Mouse (Mus musculus): ENCODE results near the gene Gm14459. TPM values are rescaled to one million over a fixed set of nuclear protein-coding genes. Genes with fewer than 3 reads are reported as not detected.
"Not testable (repeated sequence)": the region's sequence is repeated elsewhere in the genome, so short reads cannot be mapped to it uniquely, and the experiment has no call there.

Gm14459 gene
- not detected in 2 replicates for polyA plus RNA-seq (2014; fragmentation: Nextera tagmentation; extraction: Ambion mirVana)

- H3K9ac ChIP-seq = no peak within 1 kb of the TSS
- no peak within 1 kb of the TSS for H3K4me2 ChIP-seq (replicated peaks)
- no peak within 1 kb of the TSS for H3K4me3 ChIP-seq (replicated peaks; ENCODE audit: low read length)
- H3K27ac ChIP-seq = no peak within 1 kb of the TSS
- no peaks in the 10 kb centered on the region for H3K27me3 ChIP-seq (ENCODE audit: control insufficient read depth, insufficient read depth, low read length)
- H3K4me1 ChIP-seq (replicated peaks; ENCODE audit: control insufficient read depth, insufficient read depth, low read length) = no peaks in the 10 kb centered on the region
- DNase-seq (ENCODE audit: low spot score) = no peak
- ATAC-seq (ENCODE audit: low FRiP score) = no peak
- WGBS = 89% methylated on average over 2 of the region's 2 CpGs
- no peaks in the 10 kb centered on the region for H3K36me3 ChIP-seq (replicated peaks; ENCODE audit: control insufficient read depth, insufficient read depth)
- H3K9me3 ChIP-seq (ENCODE audit: control insufficient read depth, low read length) = no peaks in the 10 kb centered on the region
Measured at GRCm38 (mm10) chrX:8524854-8525253, at the start of gene Gm14459. Gene Gm14459 (minus strand): TSS chrX:8524954.

DNA sequence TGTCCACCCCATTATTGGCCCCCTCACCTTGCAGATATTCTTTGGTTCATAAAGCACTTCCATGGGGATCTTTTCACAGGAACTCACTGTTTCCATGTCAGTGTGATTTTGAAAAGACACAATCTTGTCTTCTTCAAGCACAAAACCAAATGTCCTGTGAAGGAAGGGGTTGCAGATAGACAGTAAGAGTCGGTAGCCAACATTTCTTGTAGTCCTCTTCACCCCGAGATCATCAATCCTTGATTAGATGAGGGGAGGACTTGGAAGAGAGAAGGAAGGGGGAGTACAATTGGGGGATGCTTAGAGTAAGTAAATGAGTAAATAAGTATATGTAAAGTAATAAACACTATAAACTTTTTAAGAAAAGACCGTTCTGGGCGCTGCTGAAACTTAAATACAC is 23.4 kb upstream of the Gm14459 start, which contains the start of gene Ssxb6:
TSS of gene Ssxb6 (minus strand) at position 101 of the 400 bp plus-strand sequence.
- not testable (repeated sequence) for H3K9ac ChIP-seq; H3K27ac ChIP-seq; H3K27me3 ChIP-seq (ENCODE audit: control insufficient read depth, insufficient read depth, low read length); H3K4me2 ChIP-seq (replicated peaks); H3K36me3 ChIP-seq (replicated peaks; ENCODE audit: control insufficient read depth, insufficient read depth); ATAC-seq (ENCODE audit: low FRiP score); H3K4me1 ChIP-seq (replicated peaks; ENCODE audit: control insufficient read depth, insufficient read depth, low read length); H3K9me3 ChIP-seq (ENCODE audit: control insufficient read depth, low read length); H3K4me3 ChIP-seq (replicated peaks; ENCODE audit: low read length); DNase-seq (ENCODE audit: low spot score)
- 78% methylated on average over 4 of the region's 4 CpGs for WGBS

Other genes starting within 250 kb of the Gm14459 start
- not detected in 2 replicates for gene Ssxb10, start 197.5 kb downstream of the Gm14459 start, polyA plus RNA-seq (2014; fragmentation: Nextera tagmentation; extraction: Ambion mirVana)
- not detected in 2 replicates for gene Ssxb9, start 158.0 kb downstream of the Gm14459 start, polyA plus RNA-seq (2014; fragmentation: Nextera tagmentation; extraction: Ambion mirVana)
- not detected in 2 replicates for gene Ssxb1, start 111.6 kb downstream of the Gm14459 start, polyA plus RNA-seq (2014; fragmentation: Nextera tagmentation; extraction: Ambion mirVana)
- not detected in 2 replicates for gene Ssxb2, start 63.2 kb downstream of the Gm14459 start, polyA plus RNA-seq (2014; fragmentation: Nextera tagmentation; extraction: Ambion mirVana)
- gene Ssxb6, start 23.3 kb upstream of the Gm14459 start, polyA plus RNA-seq (2014; fragmentation: Nextera tagmentation; extraction: Ambion mirVana) = not detected in 2 replicates
- gene Ssxb3, start 66.9 kb upstream of the Gm14459 start, polyA plus RNA-seq (2014; fragmentation: Nextera tagmentation; extraction: Ambion mirVana) = not detected in 2 replicates
- not detected in 2 replicates for gene Ssxb8, start 165.9 kb upstream of the Gm14459 start, polyA plus RNA-seq (2014; fragmentation: Nextera tagmentation; extraction: Ambion mirVana)
- gene Ssx9, start 223.5 kb upstream of the Gm14459 start, polyA plus RNA-seq (2014; fragmentation: Nextera tagmentation; extraction: Ambion mirVana) = not detected in 2 replicates

Data from hindbrain, embryonic 14.5 days (tissue).